Mouse (Mus musculus): ENCODE results near the gene Tarbp2. TPM values are rescaled to one million over a fixed set of nuclear protein-coding genes. Genes with fewer than 3 reads are reported as not detected.

Tarbp2 gene
- polyA plus RNA-seq, 1 experiment from 2014 or later: 97.9 TPM

DNA sequence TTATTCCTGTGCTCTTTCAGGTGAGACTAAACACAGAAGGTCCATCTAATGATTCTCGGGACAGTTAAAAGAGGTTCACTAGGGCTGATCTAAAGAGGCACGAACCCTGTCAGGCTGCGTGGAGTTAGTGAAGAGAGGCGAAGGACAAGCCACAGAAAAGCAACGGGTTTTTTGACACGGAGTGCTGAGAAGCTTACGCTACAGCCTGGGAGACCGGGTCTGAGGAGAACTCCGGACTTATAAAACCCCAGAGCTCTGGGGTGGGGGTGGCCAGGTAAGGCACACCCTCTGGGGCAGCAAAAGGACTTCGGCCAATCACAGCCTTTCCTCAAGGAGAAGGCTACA, 389 bp upstream of the Tarbp2 start:
- no peak; the same call in 1 of the 2 replicates for ATAC-seq (ENCODE audit: low FRiP score, low read depth)
- Histone ChIP-seq H3K4me3 (peak overlapping the region; percentile 66), H3K4me2 (replicated peaks) (peak overlapping the region; percentile 85), H3K9me3 (no peaks in the 10 kb centered on the region), H3K9ac (peak overlapping the region; percentile 75; the same call in 1 of the 2 replicates), H3K27ac (peak overlapping the region; percentile 78), H3K27me3 (replicated peaks) (no peaks in the 10 kb centered on the region), H3K36me3 (peaks cover 20% of the 10 kb centered on the region), H3K4me1 (peaks cover 37% of the 10 kb centered on the region)
- under 1% methylated on average over 10 of the region's 10 CpGs for WGBS

DNA sequence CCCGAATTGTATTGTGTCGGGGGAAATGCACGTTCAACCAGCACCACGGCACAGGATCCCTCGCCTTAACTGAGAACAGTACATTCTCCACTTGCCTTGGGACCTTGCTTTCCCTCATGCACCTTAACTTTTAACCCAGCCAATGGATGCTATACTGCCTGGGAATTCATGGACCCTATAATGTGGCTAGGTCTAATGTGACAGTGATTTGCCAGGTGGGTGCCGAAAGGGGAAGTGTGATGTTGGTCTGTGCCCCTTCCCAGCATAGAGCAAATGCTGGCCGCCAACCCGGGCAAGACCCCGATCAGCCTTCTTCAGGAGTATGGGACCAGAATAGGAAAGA, 838 bp downstream of the Tarbp2 start:
- Histone ChIP-seq H3K4me3 (peak overlapping the region; percentile 66), H3K27me3 (replicated peaks) (no peaks in the 10 kb centered on the region), H3K27ac (peak overlapping the region; percentile 95), H3K9me3 (no peaks in the 10 kb centered on the region), H3K9ac (peak overlapping the region; percentile 76), H3K4me2 (replicated peaks) (peak overlapping the region; percentile 85), H3K36me3 (peaks cover 24% of the 10 kb centered on the region), H3K4me1 (peaks cover 32% of the 10 kb centered on the region)
- 19% methylated on average over 9 of the region's 9 CpGs for WGBS
- no peak for ATAC-seq (ENCODE audit: low FRiP score, low read depth)

DNA sequence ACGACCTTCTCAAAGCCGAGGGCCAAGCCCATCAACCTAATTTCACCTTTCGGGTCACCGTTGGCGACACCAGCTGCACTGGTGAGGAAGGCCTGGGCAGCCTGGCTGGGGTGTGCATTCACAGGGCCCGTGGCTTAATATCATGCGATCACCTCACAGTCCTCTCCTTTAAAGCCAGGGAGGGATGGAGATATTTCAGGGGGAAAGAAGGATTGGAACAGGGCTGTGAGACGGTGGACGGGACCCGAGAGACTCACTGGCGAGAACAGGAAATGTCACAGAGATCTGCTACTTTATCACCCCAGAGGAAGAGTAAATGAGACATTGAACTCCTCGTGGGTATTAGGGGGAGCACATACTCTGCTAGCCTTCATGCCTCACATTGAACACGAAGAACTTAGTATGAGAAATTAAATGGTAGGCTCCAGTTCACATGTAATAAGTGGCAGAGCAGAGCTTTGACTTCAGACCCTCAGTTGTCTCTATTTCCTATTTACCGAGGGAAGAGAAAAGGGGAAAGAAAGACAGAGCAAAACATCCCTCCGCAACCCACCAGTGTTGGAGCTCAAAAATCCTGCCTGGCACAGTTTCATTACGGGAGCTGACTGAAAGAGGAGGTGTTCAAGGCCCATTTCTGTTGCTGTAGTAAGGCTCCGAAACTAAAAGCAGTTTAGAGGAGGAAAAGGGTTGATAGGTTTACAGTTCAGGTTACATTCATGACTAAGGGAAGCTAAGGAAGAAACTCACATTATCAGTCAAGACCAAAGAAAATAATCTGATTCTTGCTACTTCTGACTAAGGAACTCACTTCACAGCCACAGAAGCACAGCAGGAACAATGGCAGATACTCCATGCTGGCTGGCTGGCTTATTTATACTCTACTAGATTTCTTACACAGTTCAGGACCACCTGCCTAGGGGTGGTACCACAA, 1.5 kb downstream of the Tarbp2 start:
- no peaks in the 10 kb centered on the region for H3K27me3 ChIP-seq (replicated peaks)
- peak overlapping the region; percentile 85 for H3K4me2 ChIP-seq (replicated peaks)
- peak overlapping the region; percentile 76 for H3K9ac ChIP-seq
- peaks cover 28% of the 10 kb centered on the region for H3K36me3 ChIP-seq
- ATAC-seq (ENCODE audit: low FRiP score, low read depth): no peak
- H3K9me3 ChIP-seq: no peaks in the 10 kb centered on the region
- no peak overlapping the region for H3K27ac ChIP-seq
- peaks cover 39% of the 10 kb centered on the region for H3K4me1 ChIP-seq
- WGBS: 68% methylated on average over 17 of the region's 17 CpGs
- H3K4me3 ChIP-seq: peak overlapping the region; percentile 66

DNA sequence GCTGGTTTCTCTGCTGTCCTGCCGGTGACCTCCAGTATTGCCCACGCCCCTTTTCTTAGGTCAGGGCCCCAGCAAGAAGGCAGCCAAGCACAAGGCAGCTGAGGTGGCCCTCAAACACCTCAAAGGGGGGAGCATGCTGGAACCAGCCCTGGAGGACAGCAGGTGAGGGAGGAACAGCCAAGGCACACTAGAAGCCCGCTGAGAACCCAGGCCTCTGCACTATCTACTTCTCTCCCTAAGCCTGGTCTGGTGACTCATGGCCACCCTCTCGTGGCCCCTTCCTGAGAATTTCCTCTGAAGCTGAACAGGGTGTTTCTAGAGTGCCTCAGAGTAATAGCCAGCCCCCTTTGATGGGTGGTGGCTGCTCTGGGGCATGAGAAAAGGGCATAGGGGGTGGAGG, 2.4 kb downstream of the Tarbp2 start:
- Histone ChIP-seq H3K9me3 (no peaks in the 10 kb centered on the region), H3K27ac (no peak overlapping the region), H3K4me1 (peaks cover 36% of the 10 kb centered on the region), H3K36me3 (peaks cover 28% of the 10 kb centered on the region), H3K4me2 (replicated peaks) (no peak overlapping the region), H3K9ac (no peak overlapping the region), H3K4me3 (no peak overlapping the region), H3K27me3 (replicated peaks) (no peaks in the 10 kb centered on the region)
- WGBS: 81% methylated on average over 4 of the region's 4 CpGs
- no peak for ATAC-seq (ENCODE audit: low FRiP score, low read depth)

DNA sequence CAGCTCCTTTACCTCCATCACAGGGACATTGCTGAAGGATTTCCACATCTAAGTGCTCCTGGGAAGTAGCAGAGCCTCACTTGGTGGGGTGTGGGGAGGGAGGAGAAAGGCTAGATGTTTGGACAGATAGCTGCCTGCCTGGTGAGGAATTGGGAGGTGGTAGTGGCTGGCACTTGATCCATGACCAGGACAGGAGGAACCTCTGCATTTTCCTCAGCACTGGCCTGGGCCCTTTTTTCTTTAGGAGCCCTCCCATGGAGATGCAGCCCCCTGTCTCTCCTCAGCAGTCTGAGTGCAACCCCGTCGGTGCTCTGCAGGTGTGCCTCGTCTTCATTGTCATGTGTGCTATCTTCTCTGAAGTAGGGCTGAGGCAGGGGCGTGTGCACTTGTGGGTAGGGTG, 3.5 kb downstream of the Tarbp2 start:
- Histone ChIP-seq H3K4me1 (peaks cover 26% of the 10 kb centered on the region), H3K4me3 (no peak overlapping the region), H3K9me3 (no peaks in the 10 kb centered on the region), H3K27me3 (replicated peaks) (no peaks in the 10 kb centered on the region), H3K27ac (no peak overlapping the region), H3K9ac (no peak overlapping the region), H3K36me3 (peaks cover 28% of the 10 kb centered on the region), H3K4me2 (replicated peaks) (no peak overlapping the region)
- no peak for ATAC-seq (ENCODE audit: low FRiP score, low read depth)
- 84% methylated on average over 4 of the region's 4 CpGs for WGBS

DNA sequence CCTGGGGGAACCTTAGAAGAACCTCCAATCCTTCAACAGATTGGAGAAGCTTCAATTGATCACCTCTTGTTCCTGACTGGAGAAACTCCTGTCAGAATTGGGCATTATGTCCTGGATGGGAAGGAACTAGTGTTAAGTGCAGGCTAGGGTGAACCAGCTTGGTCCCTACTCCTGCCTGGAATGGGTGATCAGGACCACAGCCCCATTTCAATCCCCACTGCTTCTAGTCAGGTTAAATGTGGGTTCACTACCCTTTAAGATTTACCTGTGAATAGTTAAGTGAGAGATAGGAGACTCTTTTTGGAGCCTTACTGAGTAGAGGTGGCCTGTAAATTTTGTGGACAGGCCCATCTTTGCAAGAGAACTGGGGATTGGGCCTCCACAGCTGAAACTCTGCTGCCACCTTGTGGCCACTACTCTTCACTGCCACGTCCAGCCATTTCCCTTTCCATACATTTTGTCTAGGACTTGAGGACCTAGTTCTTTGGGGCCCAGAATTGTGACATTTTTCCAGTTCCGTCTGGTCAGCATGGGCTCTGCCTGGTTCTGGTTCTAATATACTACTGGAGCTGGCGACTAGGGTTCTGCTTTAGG, 7.0 kb downstream of the Tarbp2 start, which contains the start of gene Npff:
Npff (minus strand) TSS at position 51 of the 594 bp plus-strand sequence.
- no peaks in the 10 kb centered on the region for H3K9me3 ChIP-seq
- 7% methylated on average over 3 of the region's 3 CpGs for WGBS
- H3K4me3 ChIP-seq: no peak within 1 kb of the TSS
- H3K36me3 ChIP-seq: peaks cover 49% of the 10 kb centered on the region
- H3K4me2 ChIP-seq (replicated peaks): no peak within 1 kb of the TSS
- H3K27ac ChIP-seq: no peak within 1 kb of the TSS
- no peak for ATAC-seq (ENCODE audit: low FRiP score, low read depth)
- no peaks in the 10 kb centered on the region for H3K27me3 ChIP-seq (replicated peaks)
- H3K4me1 ChIP-seq: peaks cover 13% of the 10 kb centered on the region; the same call in 1 of the 2 replicates
- no peak within 1 kb of the TSS for H3K9ac ChIP-seq

DNA sequence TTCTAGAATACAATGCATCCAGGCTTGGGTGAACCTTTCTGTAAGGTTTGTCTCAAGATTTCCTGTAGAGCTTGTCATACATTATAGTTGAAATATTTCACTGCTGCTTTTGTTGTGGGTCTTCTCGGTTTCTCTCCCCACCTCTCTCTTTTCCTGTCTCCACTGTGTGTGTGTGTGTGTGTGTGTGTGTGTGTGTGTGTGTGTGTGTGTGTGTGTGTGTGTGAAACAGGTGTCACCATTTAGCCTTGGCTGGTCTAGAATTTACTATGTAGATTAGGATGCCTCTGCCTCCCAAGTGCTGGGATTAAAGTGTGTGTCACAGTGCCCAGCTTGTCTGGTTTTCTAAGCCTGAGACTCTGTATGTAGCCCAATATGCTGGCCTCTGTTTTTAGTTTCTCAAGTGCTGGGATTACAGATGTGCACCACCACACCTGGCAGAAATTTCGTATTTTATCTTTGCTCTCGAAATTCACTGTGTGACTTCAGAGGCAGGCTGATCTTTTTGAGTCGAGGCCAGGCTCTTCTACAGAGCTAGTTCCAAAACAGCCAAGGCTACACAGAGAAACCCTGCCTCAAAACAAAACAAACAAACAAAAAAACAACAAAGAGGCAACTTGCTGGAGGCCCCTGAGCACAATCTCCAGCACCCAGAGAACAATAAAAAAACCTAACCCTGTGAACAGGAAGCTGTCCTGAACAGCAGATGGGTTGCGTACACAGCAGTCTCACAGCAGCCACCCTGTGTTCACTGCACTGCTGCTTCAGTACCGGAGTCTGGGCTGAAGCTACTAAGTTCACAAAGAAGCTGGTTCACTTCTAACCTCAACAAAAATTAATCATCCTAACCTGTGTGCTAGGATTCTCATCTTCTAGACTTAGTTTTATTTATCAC, 8.4 kb downstream of the Tarbp2 start:
- no peaks in the 10 kb centered on the region for H3K27me3 ChIP-seq (replicated peaks)
- WGBS: 86% methylated on average over 6 of the region's 6 CpGs
- H3K4me3 ChIP-seq: no peak overlapping the region
- no peak overlapping the region for H3K9ac ChIP-seq
- no peaks in the 10 kb centered on the region for H3K9me3 ChIP-seq
- no peak for ATAC-seq (ENCODE audit: low FRiP score, low read depth)
- H3K4me1 ChIP-seq: peaks cover 13% of the 10 kb centered on the region; the same call in 1 of the 2 replicates
- peaks cover 44% of the 10 kb centered on the region for H3K36me3 ChIP-seq
- H3K27ac ChIP-seq: no peak overlapping the region
- no peak overlapping the region for H3K4me2 ChIP-seq (replicated peaks)

DNA sequence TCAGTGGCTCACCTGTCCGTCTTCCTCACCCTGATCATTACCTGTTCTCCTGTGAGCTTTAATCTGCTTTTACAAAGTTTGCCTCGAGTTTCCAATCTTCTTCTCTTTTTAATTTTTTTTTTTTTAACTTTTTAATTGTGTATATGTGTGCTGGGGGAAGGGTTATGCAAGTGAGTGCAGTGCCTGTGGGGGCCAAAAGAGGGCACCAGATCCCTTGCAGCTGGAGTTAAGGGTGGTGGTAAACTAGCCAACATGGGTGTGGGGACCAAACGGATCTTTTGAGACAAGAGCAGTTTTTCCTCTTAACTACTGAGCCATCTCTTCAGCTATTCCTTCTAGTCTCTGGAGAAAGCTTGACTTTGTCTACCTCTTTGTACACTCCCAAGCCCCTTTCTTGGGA, 9.9 kb downstream of the Tarbp2 start:
- no peak for ATAC-seq (ENCODE audit: low FRiP score, low read depth)
- Histone ChIP-seq H3K27me3 (replicated peaks) (no peaks in the 10 kb centered on the region), H3K36me3 (peaks cover 37% of the 10 kb centered on the region), H3K27ac (no peak overlapping the region), H3K9ac (no peak overlapping the region), H3K4me3 (no peak overlapping the region), H3K4me1 (peaks cover 13% of the 10 kb centered on the region; the same call in 1 of the 2 replicates), H3K9me3 (no peaks in the 10 kb centered on the region), H3K4me2 (replicated peaks) (no peak overlapping the region)
- 73% methylated on average over 3 of the region's 3 CpGs for WGBS

DNA sequence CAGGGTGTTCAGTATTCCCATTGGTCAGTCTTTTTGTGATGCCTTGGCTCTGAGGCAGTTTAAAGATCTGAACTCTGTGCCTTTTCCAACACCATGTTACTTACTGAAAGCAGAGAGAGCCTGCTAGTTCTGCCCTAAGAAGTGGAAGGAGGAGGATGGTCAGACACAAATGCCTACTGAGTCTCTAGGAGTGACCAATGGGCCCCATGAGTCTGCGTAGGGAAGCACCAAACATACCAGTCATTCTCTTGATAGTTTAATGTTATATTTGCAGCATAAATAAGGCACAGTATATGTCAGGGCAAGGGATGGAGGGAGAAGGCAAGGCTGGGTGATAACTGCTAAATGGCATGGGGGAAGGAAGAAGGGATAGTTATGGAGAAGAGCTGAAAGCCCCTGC, 10.4 kb downstream of the Tarbp2 start:
- peaks cover 13% of the 10 kb centered on the region; the same call in 1 of the 2 replicates for H3K4me1 ChIP-seq
- no peaks in the 10 kb centered on the region for H3K9me3 ChIP-seq
- H3K9ac ChIP-seq: no peak overlapping the region
- no peaks in the 10 kb centered on the region for H3K27me3 ChIP-seq (replicated peaks)
- 97% methylated on average over 1 of the region's 1 CpGs for WGBS
- no peak for ATAC-seq (ENCODE audit: low FRiP score, low read depth)
- H3K4me2 ChIP-seq (replicated peaks): no peak overlapping the region
- H3K4me3 ChIP-seq: no peak overlapping the region
- H3K27ac ChIP-seq: no peak overlapping the region
- H3K36me3 ChIP-seq: peaks cover 42% of the 10 kb centered on the region

DNA sequence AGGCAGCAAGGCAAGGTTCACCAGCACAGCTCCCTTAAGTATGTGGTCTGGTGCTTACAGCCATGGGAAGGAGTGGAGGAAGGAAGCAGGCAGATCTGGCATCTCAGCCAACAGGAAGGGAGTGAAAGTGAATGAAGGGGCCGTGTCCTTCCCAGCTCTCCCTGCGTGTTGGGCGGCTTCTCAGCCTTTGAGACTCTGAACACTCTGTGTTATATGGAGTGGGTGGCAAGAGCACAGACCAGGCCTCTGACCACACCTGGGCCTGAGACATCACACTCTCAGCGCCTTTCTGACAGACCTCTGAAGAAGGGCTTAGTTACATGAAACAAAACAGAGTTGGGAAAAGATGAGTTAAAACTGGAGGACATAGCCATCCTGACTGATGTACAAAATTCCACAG, 12.6 kb downstream of the Tarbp2 start:
- H3K27ac ChIP-seq: no peak overlapping the region
- H3K27me3 ChIP-seq (replicated peaks): no peaks in the 10 kb centered on the region
- no peak overlapping the region for H3K4me3 ChIP-seq
- H3K4me2 ChIP-seq (replicated peaks): no peak overlapping the region
- no peak overlapping the region for H3K9ac ChIP-seq
- H3K36me3 ChIP-seq: peaks cover 45% of the 10 kb centered on the region
- WGBS: 85% methylated on average over 4 of the region's 4 CpGs
- H3K4me1 ChIP-seq: no peaks in the 10 kb centered on the region
- ATAC-seq (ENCODE audit: low FRiP score, low read depth): no peak
- H3K9me3 ChIP-seq: no peaks in the 10 kb centered on the region

DNA sequence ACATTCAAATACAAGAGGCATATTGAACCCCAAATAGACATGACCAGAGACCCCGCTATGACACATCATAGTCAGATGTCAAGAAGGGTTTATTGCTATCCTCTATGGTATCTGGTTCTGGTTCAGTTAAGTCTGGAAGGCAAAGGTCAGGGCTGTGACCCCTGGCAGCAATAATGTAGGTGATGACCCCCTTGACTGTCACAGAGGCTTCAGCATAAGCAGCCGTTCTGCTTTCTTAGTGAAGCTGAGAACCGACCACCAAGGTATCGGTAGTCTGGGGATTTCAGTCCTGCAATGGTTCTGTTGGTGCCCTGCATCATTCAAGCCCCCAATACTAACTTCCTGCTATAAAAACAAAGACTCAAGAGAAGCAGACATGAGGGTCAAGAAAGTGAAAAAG, 13.6 kb downstream of the Tarbp2 start:
- Histone ChIP-seq H3K9me3 (no peaks in the 10 kb centered on the region), H3K36me3 (peaks cover 48% of the 10 kb centered on the region), H3K4me3 (no peak overlapping the region), H3K27ac (no peak overlapping the region), H3K4me1 (no peaks in the 10 kb centered on the region), H3K9ac (no peak overlapping the region), H3K27me3 (replicated peaks) (no peaks in the 10 kb centered on the region), H3K4me2 (replicated peaks) (no peak overlapping the region)
- 70% methylated on average over 4 of the region's 4 CpGs for WGBS
- no peak for ATAC-seq (ENCODE audit: low FRiP score, low read depth)

All from neural tube, embryonic 12.5 days (tissue).